Mouse (Mus musculus) neural tube, embryonic 11.5 days (tissue): ENCODE measurements around the gene Grb2. TPM values are rescaled to one million over a fixed set of nuclear protein-coding genes. Genes with fewer than 3 reads are reported as not detected.

ENCODE experiments used
- ATAC-seq: fragments of 200-750 bp; cut with Nextera tagmentation; 2 replicates; pipeline ENCODE4 v1.8.0; 2017; ENCODE audit warnings: moderate number of reproducible peaks, mild to moderate bottlenecking, moderate TSS enrichment, moderate library complexity; ENCODE audit not compliant: insufficient read depth, low FRiP score, low TSS enrichment
- DNase-seq: peaks from one replicate; pipeline ENCODE4 v3.0.0-alpha.2; 2015; ENCODE audit warnings: low spot score
- H3K27ac ChIP-seq: fragments of 300-500 bp; sonication (generic); 2 replicates; pipeline ENCODE4 v1.5.1; 2014; ENCODE audit warnings: low read depth, mild to moderate bottlenecking, low read length
- H3K27me3 ChIP-seq: fragments of 300-500 bp; sonication (generic); 2 replicates; pipeline ENCODE4 v1.6.1; 2014; ENCODE audit warnings: mild to moderate bottlenecking, low read length, mixed read lengths; ENCODE audit not compliant: control insufficient read depth, insufficient read depth
- H3K36me3 ChIP-seq: fragments of 300-500 bp; sonication (generic); 2 replicates; pipeline ENCODE4 v1.6.1; 2014; ENCODE audit warnings: mild to moderate bottlenecking, low read length, moderate library complexity, mixed read lengths; ENCODE audit not compliant: control insufficient read depth, insufficient read depth
- H3K4me1 ChIP-seq: fragments of 300-500 bp; sonication (generic); 2 replicates; pipeline ENCODE4 v1.6.1; 2014; ENCODE audit warnings: low read length, mixed read lengths; ENCODE audit not compliant: control insufficient read depth, insufficient read depth
- H3K4me2 ChIP-seq: fragments of 300-500 bp; sonication (generic); 2 replicates; pipeline ENCODE4 v1.6.1; 2014; ENCODE audit warnings: low read depth, mild to moderate bottlenecking, moderate library complexity
- H3K4me3 ChIP-seq: fragments of 300-500 bp; sonication (generic); 2 replicates; pipeline ENCODE4 v1.5.1; 2014; ENCODE audit warnings: low read depth, low read length
- H3K9ac ChIP-seq: fragments of 300-500 bp; sonication (generic); 2 replicates; pipeline ENCODE4 v1.6.1; 2014; ENCODE audit warnings: mild to moderate bottlenecking, low read length
- H3K9me3 ChIP-seq: fragments of 300-500 bp; sonication (generic); 2 replicates; pipeline ENCODE4 v1.6.1; 2016; ENCODE audit warnings: low read length; ENCODE audit not compliant: control insufficient read depth
- WGBS: fragments of 180-500 bp; shearing (Covaris S2); extraction: QIAGEN DNeasy Blood & Tissue Kit; methylation state at CpG from one replicate; pipeline ENCODE4 v1.1.7; 2014; 5-methylcytosine and 5-hydroxymethylcytosine counted together
- polyA plus RNA-seq: library from polyadenylated mRNA; unstranded; fragments of >200 nt; fragmentation: Nextera tagmentation; extraction: Ambion mirVana; gene quantifications from 2 replicates; pipeline ENCODE4 v1.2.1, GENCODE M21; 2014

Gene Grb2
- polyA plus RNA-seq, 1 experiment from 2014 or later: 86.7 TPM

DNA sequence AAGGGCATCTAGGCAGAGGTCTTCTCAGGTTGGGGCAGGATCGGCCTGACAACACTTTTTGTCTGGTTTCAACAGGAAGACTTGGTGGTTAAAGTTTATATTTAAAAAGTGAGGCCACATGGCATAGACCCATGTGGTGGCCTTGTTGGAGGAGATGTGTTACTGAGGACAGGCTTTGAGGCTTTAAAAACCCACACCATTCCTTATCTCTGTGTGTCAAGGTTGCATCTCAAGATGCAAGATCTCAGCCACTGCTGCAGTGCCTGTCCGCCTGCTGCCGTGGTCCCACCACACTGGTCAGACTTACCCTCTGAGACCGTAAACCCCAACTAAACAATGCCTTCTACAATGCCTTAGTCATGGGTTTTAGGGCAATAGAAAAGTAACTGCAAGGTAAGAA, 110.1 kb downstream of the Grb2 start:
- Histone ChIP-seq H3K4me1 (peaks cover 11% of the 10 kb centered on the region), H3K4me3 (no peak overlapping the region), H3K9ac (no peak overlapping the region), H3K4me2 (no peak overlapping the region), H3K9me3 (no peaks in the 10 kb centered on the region), H3K36me3 (peaks cover 13% of the 10 kb centered on the region), H3K27ac (no peak overlapping the region), H3K27me3 (no peaks in the 10 kb centered on the region)
- 85% methylated on average over 4 of the region's 4 CpGs for WGBS
- no peak for ATAC-seq
- no peak for DNase-seq

DNA sequence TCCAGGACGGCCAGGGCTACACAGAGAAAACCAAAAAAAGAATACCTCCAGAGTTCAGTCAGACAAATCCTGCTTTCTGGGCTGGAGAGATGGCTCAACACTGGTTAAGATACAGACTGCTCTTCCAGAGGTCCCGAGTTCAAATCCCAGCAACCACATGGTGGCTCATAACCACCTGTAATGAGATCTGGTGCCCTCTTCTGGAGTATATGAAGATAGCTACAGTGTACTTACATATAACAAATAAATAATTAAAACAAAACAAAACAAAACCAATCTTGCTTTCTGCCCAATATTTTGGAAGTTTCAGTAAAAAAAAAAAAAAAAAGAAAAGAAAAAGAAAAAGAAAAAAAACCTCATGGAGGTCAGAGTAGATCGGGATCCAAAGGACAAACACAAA, 113.2 kb downstream of the Grb2 start:
- Histone ChIP-seq H3K4me2 (no peak overlapping the region), H3K9ac (no peak overlapping the region), H3K27me3 (no peaks in the 10 kb centered on the region), H3K9me3 (no peaks in the 10 kb centered on the region), H3K36me3 (peaks cover 16% of the 10 kb centered on the region), H3K4me3 (no peak overlapping the region), H3K4me1 (no peaks in the 10 kb centered on the region), H3K27ac (no peak overlapping the region)
- ATAC-seq (no peak), DNase-seq (no peak)
- WGBS: 96% methylated on average over 3 of the region's 3 CpGs

Other genes starting within 250 kb of the Grb2 start
- 0.11 and 0.22 TPM in 2 replicates for gene Slc16a5, start 246.1 kb downstream of the Grb2 start, polyA plus RNA-seq
- gene Armc7, start 232.9 kb downstream of the Grb2 start, polyA plus RNA-seq: 7.8 and 8.3 TPM in 2 replicates
- 76.0 and 77.0 TPM in 2 replicates for gene Nt5c, start 216.7 kb downstream of the Grb2 start, polyA plus RNA-seq
- 870 and 877 TPM in 2 replicates for gene Jpt1, start 194.2 kb downstream of the Grb2 start, polyA plus RNA-seq
- 1,294 and 1,337 TPM in 2 replicates for gene Sumo2, start 172.3 kb downstream of the Grb2 start, polyA plus RNA-seq
- gene Nup85, start 144.2 kb downstream of the Grb2 start, polyA plus RNA-seq: 174 and 187 TPM in 2 replicates
- gene Mrps7, start 104.7 kb downstream of the Grb2 start, polyA plus RNA-seq: 95.5 and 97.9 TPM in 2 replicates
- 31.4 and 31.7 TPM in 2 replicates for gene Gga3, start 104.5 kb downstream of the Grb2 start, polyA plus RNA-seq
- 17.1 and 17.7 TPM in 2 replicates for gene Mif4gd, start 95.6 kb downstream of the Grb2 start, polyA plus RNA-seq
- 23.0 and 25.4 TPM in 2 replicates for gene Slc25a19, start 80.3 kb downstream of the Grb2 start, polyA plus RNA-seq
- 18.6 and 19.0 TPM in 2 replicates for gene Tmem94, start 56.8 kb upstream of the Grb2 start, polyA plus RNA-seq
- gene Caskin2, start 105.0 kb upstream of the Grb2 start, polyA plus RNA-seq: 16.4 and 19.1 TPM in 2 replicates
- gene Tsen54, start 106.1 kb upstream of the Grb2 start, polyA plus RNA-seq: 26.1 and 29.8 TPM in 2 replicates
- 6.1 and 6.5 TPM in 2 replicates for gene Llgl2, start 115.5 kb upstream of the Grb2 start, polyA plus RNA-seq
- gene Myo15b, start 149.8 kb upstream of the Grb2 start, polyA plus RNA-seq: 0.12 and 0.13 TPM in 2 replicates
- gene Smim5, start 191.4 kb upstream of the Grb2 start, polyA plus RNA-seq: 2.0 and 3.4 TPM in 2 replicates
- 0.42 TPM in 1 of 2 replicates, not detected in the other for gene Smim6, start 203.4 kb upstream of the Grb2 start, polyA plus RNA-seq
- gene Sap30bp, start 224.7 kb upstream of the Grb2 start, polyA plus RNA-seq: 48.9 and 51.8 TPM in 2 replicates
- gene Recql5, start 224.9 kb upstream of the Grb2 start, polyA plus RNA-seq: 23.9 and 25.2 TPM in 2 replicates